Mouse (Mus musculus): ENCODE data around the gene Med12.
"Not testable (repeated sequence)": the region's sequence is repeated elsewhere in the genome, so short reads cannot be mapped to it uniquely, and the experiment has no call there.

The Med12 gene

GRCm38 (mm10) chrX:101299473-101300426 lies 25.9 kb downstream of the Med12 start:
- no peak for DNase-seq (ENCODE audit: extremely low read depth, low read depth)

- DNase-seq (ENCODE audit: extremely low read depth, low read depth) = no peak
Observed at GRCm38 (mm10) chrX:101300427-101301030, 26.7 kb downstream of the Med12 start.

GRCm38 (mm10) chrX:101301654-101302053 lies 27.8 kb downstream of the Med12 start:
- DNase-seq (ENCODE audit: extremely low read depth, low read depth) = no peak

GRCm38 (mm10) chrX:101304646-101305045 lies 30.8 kb downstream of the Med12 start:
- no peak for DNase-seq (ENCODE audit: extremely low read depth, low read depth)

- no peak for DNase-seq (ENCODE audit: extremely low read depth, low read depth)
Observed at GRCm38 (mm10) chrX:101309299-101309698, 35.5 kb downstream of the Med12 start.

GRCm38 (mm10) chrX:101313625-101314359 lies 40.0 kb downstream of the Med12 start:
- peak; percentile 11 for DNase-seq (ENCODE audit: extremely low read depth, low read depth)

GRCm38 (mm10) chrX:101319775-101320174 lies 45.9 kb downstream of the Med12 start:
- DNase-seq (ENCODE audit: extremely low read depth, low read depth) = no peak

- DNase-seq (ENCODE audit: extremely low read depth, low read depth) = no peak
Observed at GRCm38 (mm10) chrX:101325989-101326899, 52.4 kb downstream of the Med12 start.

GRCm38 (mm10) chrX:101329372-101330028 lies 55.7 kb downstream of the Med12 start:
- DNase-seq (ENCODE audit: extremely low read depth, low read depth) = no peak

- no peak for DNase-seq (ENCODE audit: extremely low read depth, low read depth)
Observed at GRCm38 (mm10) chrX:101332031-101332374, 58.2 kb downstream of the Med12 start.

GRCm38 (mm10) chrX:101332375-101333211 lies 58.8 kb downstream of the Med12 start:
- DNase-seq (ENCODE audit: extremely low read depth, low read depth) = peak; percentile 99

GRCm38 (mm10) chrX:101334606-101335005 lies 60.8 kb downstream of the Med12 start:
- no peak for DNase-seq (ENCODE audit: extremely low read depth, low read depth)

GRCm38 (mm10) chrX:101338666-101339065 lies 64.8 kb downstream of the Med12 start:
- DNase-seq (ENCODE audit: extremely low read depth, low read depth) = no peak

GRCm38 (mm10) chrX:101342837-101343236 lies 69.0 kb downstream of the Med12 start:
- DNase-seq (ENCODE audit: extremely low read depth, low read depth) = not testable (repeated sequence)

- DNase-seq (ENCODE audit: extremely low read depth, low read depth) = peak; percentile 78
Observed at GRCm38 (mm10) chrX:101345456-101345855, 71.6 kb downstream of the Med12 start.

- DNase-seq (ENCODE audit: extremely low read depth, low read depth) = no peak
Observed at GRCm38 (mm10) chrX:101346475-101346874, 72.6 kb downstream of the Med12 start.
